Mouse (Mus musculus) CD4-positive, CD25-positive, alpha-beta regulatory T cell (primary cell): ENCODE results near the gene Defb45. TPM values are rescaled to one million over a fixed set of nuclear protein-coding genes. Genes with fewer than 3 reads are reported as not detected.

Experiments used
- polyA plus RNA-seq: library from polyadenylated mRNA; unstranded; fragments of 100-300 nt; shearing (Covaris generic); gene quantifications from one replicate; pipeline ENCODE4 v1.2.1, GENCODE M21; 2017

Gene Defb45
- not detected for polyA plus RNA-seq

DNA sequence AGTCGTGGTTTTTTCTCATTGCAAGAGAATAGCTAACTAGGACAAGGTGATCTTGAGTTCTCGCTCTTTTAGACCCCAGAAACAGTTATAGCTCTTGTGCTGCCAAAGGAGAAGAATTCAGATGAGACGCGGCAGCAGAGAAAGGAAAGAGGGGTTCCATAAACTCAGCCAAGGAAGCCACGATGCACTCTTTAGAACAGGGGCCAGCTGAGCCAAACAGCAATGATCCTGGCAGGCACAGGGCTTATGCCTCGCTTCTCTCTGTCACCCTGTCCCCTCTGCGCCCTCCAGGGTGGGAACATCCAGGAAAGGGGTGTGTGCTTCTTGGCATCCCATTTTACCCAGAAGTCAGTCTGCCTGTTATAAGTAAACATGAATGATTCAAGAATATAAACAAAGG lies at the start of gene Defb45:
Defb45 (minus strand) TSS at position 101 of the 400 bp plus-strand sequence.

GRCm38 (mm10) chr2:152626774-152627591 lies 27.8 kb upstream of the Defb45 start, which contains the start of gene Rem1:
TSS of gene Rem1 (plus strand) at chr2:152626951.

DNA sequence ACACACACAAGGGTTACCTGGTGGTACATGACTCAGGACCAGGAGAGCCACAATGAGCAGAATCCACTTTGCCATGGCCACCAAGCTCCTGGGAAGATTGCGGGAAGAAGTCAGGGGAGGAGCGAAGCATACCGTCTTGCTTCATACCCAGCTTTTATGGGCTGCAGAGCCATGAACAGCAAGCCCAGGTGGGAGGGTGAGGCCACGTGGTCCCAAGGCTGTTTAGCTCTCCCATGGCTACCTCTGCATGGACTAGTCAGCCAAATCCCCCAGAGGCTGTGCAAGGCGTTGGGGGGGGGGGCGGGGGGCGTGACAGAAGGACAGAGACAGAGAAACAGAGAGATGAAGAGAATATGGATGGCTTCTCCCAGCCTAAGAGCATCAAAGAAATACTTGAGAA lies 23.8 kb upstream of the Defb45 start, which contains the start of gene Defb25:
Defb25 (minus strand) TSS at position 101 of the 400 bp plus-strand sequence.

DNA sequence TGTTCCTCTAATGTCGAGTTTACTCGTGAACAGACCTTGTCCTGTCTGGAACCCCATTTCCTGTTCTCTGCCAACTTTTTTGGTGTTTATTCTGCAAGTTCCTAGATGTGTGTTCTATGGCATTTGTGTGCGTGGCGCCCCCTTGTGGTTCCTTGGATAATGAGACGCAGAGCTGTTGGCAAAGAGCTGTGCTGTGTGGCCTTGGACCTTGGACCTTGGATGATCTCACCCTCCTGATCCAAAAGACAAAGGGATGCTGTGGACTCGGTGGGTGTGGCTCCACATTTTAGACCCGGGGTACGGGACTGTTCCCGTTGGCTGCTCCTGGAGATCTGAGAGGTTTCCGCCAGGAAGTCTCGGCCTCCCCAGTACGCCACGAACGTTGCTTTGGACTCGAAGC lies 4.9 kb upstream of the Defb45 start, which contains the start of gene Defb36:
Defb36 (plus strand) TSS at position 271 of the 400 bp plus-strand sequence.

DNA sequence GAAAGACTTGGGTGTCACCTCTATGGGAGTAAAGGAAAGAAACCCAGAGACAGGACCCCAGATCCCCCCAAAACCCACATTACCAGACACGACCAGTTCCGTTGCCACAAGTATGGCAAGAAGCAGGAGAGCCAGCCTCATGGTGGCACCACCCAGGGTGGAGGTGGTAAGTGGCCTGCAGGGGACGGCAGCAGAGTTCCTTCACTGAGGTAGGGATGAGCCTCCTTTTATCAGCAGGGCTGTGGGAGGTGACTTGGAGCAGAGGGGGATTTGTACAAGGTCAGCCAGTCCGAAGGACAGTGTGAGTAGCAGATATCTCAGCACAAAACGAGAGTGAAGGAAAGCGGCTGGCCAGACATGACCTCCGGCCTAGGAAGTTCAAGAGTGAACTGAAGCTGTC lies 19.1 kb downstream of the Defb45 start, which contains the start of gene Defb19:
Defb19 (minus strand) TSS at position 206 of the 400 bp plus-strand sequence.

GRCm38 (mm10) chr2:152572114-152572794 lies 26.9 kb downstream of the Defb45 start, which contains the start of gene Defb21:
TSS of gene Defb21 (plus strand) at chr2:152572744.

DNA sequence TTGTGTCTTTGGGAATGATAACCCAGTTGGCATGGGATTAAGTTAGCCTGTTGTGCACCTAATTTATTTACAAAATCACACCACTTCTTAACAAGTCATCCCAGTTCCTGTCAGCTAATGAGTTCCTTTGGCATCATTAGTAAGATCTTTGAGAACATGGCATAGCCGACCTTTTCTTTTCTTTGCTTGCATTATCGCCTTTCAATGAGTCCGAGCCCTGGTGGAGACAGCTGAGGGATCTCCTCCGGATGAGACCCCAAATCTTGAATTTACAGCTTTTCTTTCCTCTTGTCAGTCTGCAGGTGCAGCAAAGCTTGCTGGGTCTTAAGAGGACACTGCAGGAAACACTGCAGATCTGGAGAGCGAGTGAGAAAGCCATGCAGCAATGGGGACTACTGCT lies 30.2 kb downstream of the Defb45 start, which contains the start of gene Gm17416:
Gm17416 (plus strand) TSS at position 301 of the 400 bp plus-strand sequence.

Other genes starting within 250 kb of the Defb45 start
- not detected for gene Nrsn2, start 222.8 kb downstream of the Defb45 start, polyA plus RNA-seq
- 1.8 TPM for gene Sox12, start 201.3 kb downstream of the Defb45 start, polyA plus RNA-seq
- gene Zcchc3, start 184.4 kb downstream of the Defb45 start, polyA plus RNA-seq: 2.6 TPM
- gene 6820408C15Rik, start 183.8 kb downstream of the Defb45 start, polyA plus RNA-seq: 0.14 TPM
- not detected for gene Defb23, start 134.8 kb downstream of the Defb45 start, polyA plus RNA-seq
- not detected for gene Defb20, start 122.3 kb downstream of the Defb45 start, polyA plus RNA-seq
- not detected for gene Defb22, start 109.3 kb downstream of the Defb45 start, polyA plus RNA-seq
- not detected for gene Defb26, start 87.7 kb downstream of the Defb45 start, polyA plus RNA-seq
- not detected for gene Defb28, start 81.1 kb downstream of the Defb45 start, polyA plus RNA-seq
- not detected for gene Defb29, start 59.3 kb downstream of the Defb45 start, polyA plus RNA-seq
- not detected for gene Gm17416, start 30.1 kb downstream of the Defb45 start, polyA plus RNA-seq
- gene Defb21, start 26.7 kb downstream of the Defb45 start, polyA plus RNA-seq: not detected
- not detected for gene Defb19, start 19.1 kb downstream of the Defb45 start, polyA plus RNA-seq
- gene Defb36, start 4.9 kb upstream of the Defb45 start, polyA plus RNA-seq: not detected
- not detected for gene Defb25, start 23.7 kb upstream of the Defb45 start, polyA plus RNA-seq
- gene Rem1, start 27.6 kb upstream of the Defb45 start, polyA plus RNA-seq: not detected
- 223 TPM for gene H13, start 70.1 kb upstream of the Defb45 start, polyA plus RNA-seq
- gene Mcts2, start 87.6 kb upstream of the Defb45 start, polyA plus RNA-seq: 5.3 TPM
- gene Id1, start 136.9 kb upstream of the Defb45 start, polyA plus RNA-seq: 1.4 TPM
- gene Cox4i2, start 154.8 kb upstream of the Defb45 start, polyA plus RNA-seq: not detected
- gene Bcl2l1, start 232.3 kb upstream of the Defb45 start, polyA plus RNA-seq: 67.2 TPM
- gene Tpx2, start 248.6 kb upstream of the Defb45 start, polyA plus RNA-seq: 2.8 TPM